Mouse (Mus musculus): ENCODE data around the gene Gpr158. TPM values are rescaled to one million over a fixed set of nuclear protein-coding genes. Genes with fewer than 3 reads are reported as not detected.
"Not testable (repeated sequence)": the region's sequence is repeated elsewhere in the genome, so short reads cannot be mapped to it uniquely, and the experiment has no call there.

Gene Gpr158
- not detected for polyA plus RNA-seq (2017; shearing (Covaris generic))

- no peak for ATAC-seq
These were observed at the start of gene Gpr158 for GRCm38 (mm10) chr2:21367345-21368111. Gpr158 (plus strand) TSS chr2:21367542.

- ATAC-seq: no peak
These were observed 23.5 kb upstream of the Gpr158 start for GRCm38 (mm10) chr2:21343821-21344220.

GRCm38 (mm10) chr2:21368351-21369170 lies 1.2 kb downstream of the Gpr158 start:
- ATAC-seq: no peak

GRCm38 (mm10) chr2:21369171-21369485 lies 1.8 kb downstream of the Gpr158 start:
- no peak for ATAC-seq

GRCm38 (mm10) chr2:21369556-21369955 lies 2.2 kb downstream of the Gpr158 start:
- no peak for ATAC-seq

GRCm38 (mm10) chr2:21379516-21379915 lies 12.2 kb downstream of the Gpr158 start:
- ATAC-seq: no peak

GRCm38 (mm10) chr2:21392727-21393126 lies 25.4 kb downstream of the Gpr158 start:
- no peak for ATAC-seq

GRCm38 (mm10) chr2:21397347-21397746 lies 30.0 kb downstream of the Gpr158 start:
- ATAC-seq: no peak

GRCm38 (mm10) chr2:21399657-21400056 lies 32.3 kb downstream of the Gpr158 start:
- no peak for ATAC-seq

GRCm38 (mm10) chr2:21405617-21406016 lies 38.3 kb downstream of the Gpr158 start:
- ATAC-seq: no peak

GRCm38 (mm10) chr2:21407443-21407985 lies 40.2 kb downstream of the Gpr158 start:
- no peak for ATAC-seq

GRCm38 (mm10) chr2:21408821-21409220 lies 41.5 kb downstream of the Gpr158 start:
- no peak for ATAC-seq

GRCm38 (mm10) chr2:21430288-21430687 lies 62.9 kb downstream of the Gpr158 start:
- ATAC-seq: no peak

- ATAC-seq: no peak
These were observed 63.8 kb downstream of the Gpr158 start for GRCm38 (mm10) chr2:21431182-21431581.

- ATAC-seq: no peak
These were observed 72.3 kb downstream of the Gpr158 start for GRCm38 (mm10) chr2:21439626-21440025.

GRCm38 (mm10) chr2:21460606-21461005 lies 93.3 kb downstream of the Gpr158 start:
- ATAC-seq: not testable (repeated sequence)

- ATAC-seq: no peak
These were observed 107.6 kb downstream of the Gpr158 start for GRCm38 (mm10) chr2:21474957-21475356.

- ATAC-seq: no peak
These were observed 129.5 kb downstream of the Gpr158 start for GRCm38 (mm10) chr2:21496881-21497280.

GRCm38 (mm10) chr2:21497965-21498364 lies 130.6 kb downstream of the Gpr158 start:
- ATAC-seq: no peak

- no peak for ATAC-seq
These were observed 132.1 kb downstream of the Gpr158 start for GRCm38 (mm10) chr2:21499399-21499798.

- ATAC-seq: no peak
These were observed 140.1 kb downstream of the Gpr158 start for GRCm38 (mm10) chr2:21507449-21507848.

GRCm38 (mm10) chr2:21530750-21531149 lies 163.4 kb downstream of the Gpr158 start:
- no peak for ATAC-seq

GRCm38 (mm10) chr2:21619180-21619579 lies 251.8 kb downstream of the Gpr158 start:
- ATAC-seq: no peak

GRCm38 (mm10) chr2:21632136-21632535 lies 264.8 kb downstream of the Gpr158 start:
- no peak for ATAC-seq

Data from activated CD4-positive, CD25-positive, alpha-beta regulatory T cell, adult 4 months (primary cell).